Mouse (Mus musculus): ENCODE measurements around the gene Mycl.

Mycl gene

DNA sequence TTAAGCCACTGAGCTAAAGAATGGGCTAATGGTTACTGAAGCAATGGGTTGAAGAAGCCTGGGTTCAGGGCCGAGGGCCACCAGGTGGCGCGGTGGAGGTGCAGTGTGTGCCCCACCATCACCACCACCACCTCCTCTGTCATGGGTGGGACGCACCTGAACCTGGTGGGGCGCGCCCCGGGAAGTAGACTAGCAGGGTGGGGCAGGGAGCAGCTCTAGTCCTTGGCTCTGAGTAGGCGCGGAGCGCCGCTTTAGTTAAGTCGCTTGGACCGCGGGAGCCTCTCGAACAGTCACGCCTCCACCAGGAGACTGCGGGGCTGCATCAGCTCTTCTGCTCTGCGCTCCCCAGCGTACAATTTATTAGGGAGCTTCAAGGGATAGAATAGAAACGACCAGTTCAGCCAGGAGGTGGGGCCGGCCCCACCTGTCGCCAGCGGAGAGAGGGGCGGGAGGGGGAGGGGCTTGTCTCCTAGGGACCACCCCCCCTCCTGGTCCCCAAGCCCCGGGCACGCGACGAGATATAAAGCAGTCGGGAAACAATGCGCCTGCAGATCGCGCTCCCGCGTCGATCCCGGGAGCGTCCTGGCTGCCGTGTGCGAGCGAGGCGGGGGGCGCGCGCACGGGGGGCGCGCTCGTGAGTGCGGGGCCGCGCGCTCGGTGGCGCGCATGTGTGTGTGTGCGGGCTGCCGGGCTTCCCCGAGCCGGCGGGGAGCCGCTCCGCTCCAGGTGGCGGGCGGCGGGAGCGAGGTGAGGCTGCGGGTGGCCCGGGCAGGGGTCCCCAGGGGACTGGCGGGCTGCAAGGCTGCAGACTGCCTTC, at the start of gene Mycl:
Mycl (plus strand) TSS at position 249 of the 817 bp plus-strand sequence.
- in situ Hi-C loops (cut with MseI, MboI): loop anchor here in 1 of 2 experiments (5.0 kb wide), 1 partner anchor 87 kb away; no protein-coding TSS in a partner anchor

DNA sequence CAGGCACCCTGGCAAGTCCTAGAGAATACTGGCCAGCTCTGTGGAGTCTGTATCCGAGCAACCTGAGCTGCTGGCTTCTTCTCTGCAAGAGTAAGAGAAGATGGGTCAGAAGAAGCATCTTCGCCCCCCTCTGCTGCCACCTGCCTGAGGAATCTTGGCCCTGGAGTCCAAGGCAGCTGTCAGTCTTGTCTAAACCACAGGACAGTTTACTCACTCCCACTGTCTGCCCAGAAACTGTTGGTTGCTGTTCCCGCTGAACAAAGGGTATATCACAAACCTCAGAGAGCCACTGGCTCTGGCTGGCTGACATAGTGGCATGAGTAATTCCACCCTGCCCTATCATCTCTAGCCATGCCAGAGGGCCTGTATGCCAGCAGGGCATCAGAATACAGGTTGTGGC, 48.2 kb upstream of the Mycl start:
- in situ Hi-C loops (cut with MseI, MboI): no loop called here

- in situ Hi-C loops (cut with MseI, MboI): no loop called here
Measured at GRCm38 (mm10) chr4:122949096-122949495, 46.4 kb upstream of the Mycl start.

DNA sequence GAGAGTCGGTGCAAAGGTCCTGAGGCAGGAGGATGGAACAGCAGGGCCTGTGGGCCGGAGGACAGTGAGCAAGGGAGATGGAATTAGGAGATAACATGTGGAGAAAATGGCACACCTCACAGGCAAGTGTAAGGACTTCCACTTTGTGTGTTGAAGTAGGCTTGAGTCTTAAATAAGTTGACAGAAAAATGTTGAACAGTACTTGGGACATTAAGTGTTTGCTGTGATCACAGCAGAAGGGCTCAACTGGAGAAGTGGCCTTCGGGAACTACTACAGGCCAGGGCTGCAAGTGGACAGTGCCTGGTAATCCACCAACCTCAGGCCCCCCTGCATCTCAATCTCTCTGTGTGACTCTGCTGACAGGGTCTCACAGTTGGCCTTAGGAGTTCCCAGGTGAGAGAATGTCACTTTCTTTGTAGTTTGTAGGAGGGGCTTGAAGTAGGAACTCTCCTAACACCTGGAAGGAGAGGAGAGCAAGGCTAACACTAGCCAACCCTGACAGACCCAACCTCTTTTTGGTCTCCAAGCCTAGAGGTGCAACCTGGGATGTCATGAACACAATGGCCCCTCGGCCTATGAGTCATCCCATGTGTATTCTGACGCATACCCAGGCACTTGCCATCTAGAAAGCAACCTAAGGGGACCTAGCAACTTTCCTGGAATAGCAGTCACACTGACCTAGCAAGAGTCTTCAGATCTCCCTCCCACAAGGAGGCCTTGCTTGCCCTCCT, 40.6 kb upstream of the Mycl start:
- in situ Hi-C loops (cut with MseI, MboI): no loop called here

DNA sequence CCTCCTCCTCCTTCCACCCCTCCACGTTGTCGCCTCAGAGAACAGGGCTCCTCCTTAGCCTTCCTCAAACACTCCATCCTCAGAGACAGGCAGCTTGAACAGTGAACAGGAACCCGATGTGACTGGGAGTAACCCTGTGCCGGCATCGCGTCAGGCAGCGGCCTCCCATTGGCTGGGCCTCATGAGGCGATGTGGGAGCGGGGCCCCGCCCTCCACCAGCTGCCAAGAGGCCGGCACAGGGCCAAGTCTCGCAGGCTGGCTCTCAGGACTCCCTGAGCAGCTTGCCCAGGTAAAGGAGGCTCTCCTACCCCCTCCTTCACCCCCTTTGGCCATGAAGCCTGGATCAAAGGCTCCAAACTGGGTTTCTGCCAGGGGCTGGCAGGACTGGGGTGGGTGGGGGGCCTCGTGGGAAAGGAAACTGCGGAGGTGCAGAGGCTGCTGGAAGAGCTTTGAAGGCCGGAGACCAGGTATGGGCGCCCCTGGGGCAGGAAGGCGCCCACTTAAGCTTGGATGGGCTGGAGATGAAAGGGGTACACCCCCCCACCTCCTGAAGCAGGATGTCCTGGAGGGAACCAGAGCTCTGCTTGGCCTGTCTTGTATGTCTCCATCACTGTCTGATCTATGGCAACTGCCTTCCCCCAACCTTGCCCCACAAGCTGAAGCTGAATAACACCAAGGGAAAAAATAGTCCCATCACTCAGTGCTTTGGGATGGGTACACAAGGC, 39.9 kb upstream of the Mycl start:
- in situ Hi-C loops (cut with MseI, MboI): no loop called here

DNA sequence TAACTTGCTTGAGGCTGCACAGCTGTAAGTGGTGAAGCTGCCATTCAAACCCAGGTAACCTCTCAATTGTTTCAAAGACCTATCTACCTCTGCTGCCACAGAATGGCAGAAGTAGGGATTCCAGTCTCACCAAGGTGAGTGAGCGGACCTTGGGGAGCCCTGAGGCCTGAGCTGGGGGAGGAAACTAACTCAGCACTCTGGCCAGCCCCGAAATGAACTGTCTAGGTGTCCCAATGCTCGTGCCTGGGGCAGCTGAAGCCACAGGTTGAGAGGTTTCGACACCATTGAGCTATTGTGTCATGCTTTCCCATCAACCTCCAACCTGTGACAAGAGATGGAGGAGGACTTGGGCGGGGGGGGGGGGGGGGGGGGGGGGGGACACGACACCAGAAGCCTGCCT, 39.2 kb upstream of the Mycl start:
- in situ Hi-C loops (cut with MseI, MboI): no loop called here

GRCm38 (mm10) chr4:122958491-122959031, 36.9 kb upstream of the Mycl start:
- in situ Hi-C loops (cut with MseI, MboI): no loop called here

- in situ Hi-C loops (cut with MseI, MboI): no loop called here
Measured at GRCm38 (mm10) chr4:122959816-122960215, 35.6 kb upstream of the Mycl start.

- in situ Hi-C loops (cut with MseI, MboI): no loop called here
Measured at GRCm38 (mm10) chr4:122960321-122961099, 34.9 kb upstream of the Mycl start.

- in situ Hi-C loops (cut with MseI, MboI): no loop called here
Measured at GRCm38 (mm10) chr4:122961100-122961567, 34.3 kb upstream of the Mycl start, which contains the start of gene Mfsd2a. Gene Mfsd2a (minus strand): TSS chr4:122961188.

GRCm38 (mm10) chr4:122961589-122961988, 33.9 kb upstream of the Mycl start:
- in situ Hi-C loops (cut with MseI, MboI): no loop called here

DNA sequence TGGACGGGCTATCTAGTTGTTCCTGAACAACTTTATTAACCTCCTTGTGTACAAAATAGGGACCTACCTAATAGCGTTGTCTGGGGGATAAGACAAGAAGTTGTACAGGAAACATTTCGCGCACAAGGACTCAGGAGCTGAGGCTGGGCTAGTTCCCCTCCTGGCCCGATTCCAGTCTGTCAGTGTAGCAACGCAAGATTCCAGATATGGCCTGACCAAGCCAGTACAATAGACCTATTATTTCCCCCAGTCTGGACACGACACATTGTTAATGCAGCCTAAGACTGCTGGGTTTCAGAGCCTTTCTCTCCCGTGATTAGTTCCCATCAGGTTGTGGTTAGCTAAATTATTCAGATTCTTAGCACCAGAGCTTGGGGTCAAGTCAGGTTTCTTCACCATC, 32.7 kb upstream of the Mycl start:
- in situ Hi-C loops (cut with MseI, MboI): no loop called here

- in situ Hi-C loops (cut with MseI, MboI): no loop called here
Measured at GRCm38 (mm10) chr4:122968106-122968505, 27.3 kb upstream of the Mycl start.

DNA sequence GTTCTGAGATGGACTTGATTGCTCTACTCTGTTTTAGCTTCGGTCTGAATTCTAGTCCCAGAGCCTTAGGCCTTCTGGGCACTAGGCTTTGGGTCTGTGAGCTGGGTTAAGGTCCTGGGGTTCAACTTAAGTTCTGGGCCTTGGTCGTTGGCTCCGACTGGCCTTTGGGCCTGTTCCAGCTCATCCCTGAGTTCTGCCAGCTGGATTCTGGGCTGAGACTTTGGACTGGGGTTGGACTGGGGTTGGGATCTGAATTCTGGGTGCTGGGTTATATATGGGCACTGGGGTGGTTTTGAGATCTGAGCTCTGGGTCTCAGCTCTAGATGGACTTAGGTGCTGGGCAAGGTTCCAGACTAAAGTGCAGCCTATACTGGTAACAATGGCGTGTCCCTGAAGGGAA, 24.3 kb upstream of the Mycl start:
- in situ Hi-C loops (cut with MseI, MboI): no loop called here

DNA sequence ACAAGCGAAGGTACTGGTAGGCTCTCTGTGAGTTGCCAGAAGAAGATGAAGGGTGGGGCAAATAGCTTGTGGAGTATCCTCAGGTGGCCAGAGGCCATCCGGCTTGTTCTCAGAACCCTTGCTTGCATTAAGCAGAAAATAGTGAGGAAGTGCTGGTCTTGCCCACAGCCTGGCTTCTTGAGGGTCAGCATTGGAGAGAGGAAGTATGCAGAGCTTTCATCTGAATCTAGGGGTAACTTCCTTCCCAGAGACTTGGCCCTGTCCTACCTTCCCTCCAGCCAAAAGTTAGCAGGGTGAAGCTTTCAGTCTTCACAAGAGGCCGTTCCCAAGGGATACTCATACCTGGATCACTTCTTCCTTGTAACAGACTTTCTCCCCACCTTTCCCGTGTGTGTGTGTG, 23.8 kb upstream of the Mycl start:
- in situ Hi-C loops (cut with MseI, MboI): no loop called here

- in situ Hi-C loops (cut with MseI, MboI): no loop called here
Measured at GRCm38 (mm10) chr4:122972056-122972455, 23.4 kb upstream of the Mycl start.

DNA sequence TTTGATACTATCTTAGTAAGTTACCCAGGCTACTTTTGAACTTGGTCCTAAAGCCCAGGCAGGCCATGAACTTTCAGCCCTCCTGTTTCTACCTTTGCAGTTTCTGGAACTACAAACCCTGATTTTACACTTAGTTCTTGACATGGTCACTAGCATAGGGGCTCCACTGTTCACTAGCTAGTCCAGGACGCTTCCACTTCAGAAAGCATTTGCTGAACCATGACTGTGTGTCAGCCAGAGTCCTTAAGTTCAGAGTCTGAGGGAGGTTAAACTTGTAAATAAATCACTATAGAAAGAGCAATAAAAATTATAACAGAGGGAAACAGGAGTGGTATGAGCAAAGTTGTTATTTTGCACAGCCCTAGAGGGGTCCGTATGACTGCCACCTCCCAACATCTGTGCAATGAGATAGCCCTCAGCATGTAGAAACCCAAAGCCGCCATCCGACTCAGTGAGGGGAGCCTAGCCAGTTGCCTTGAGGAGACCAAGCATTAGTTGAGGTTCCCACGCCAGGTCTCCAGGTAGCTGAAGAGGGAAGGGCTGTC, 20.4 kb upstream of the Mycl start:
- in situ Hi-C loops (cut with MseI, MboI): no loop called here

GRCm38 (mm10) chr4:122976885-122977284, 18.6 kb upstream of the Mycl start:
- in situ Hi-C loops (cut with MseI, MboI): no loop called here

- in situ Hi-C loops (cut with MseI, MboI): no loop called here
Measured at GRCm38 (mm10) chr4:122978850-122979249, 16.6 kb upstream of the Mycl start.

DNA sequence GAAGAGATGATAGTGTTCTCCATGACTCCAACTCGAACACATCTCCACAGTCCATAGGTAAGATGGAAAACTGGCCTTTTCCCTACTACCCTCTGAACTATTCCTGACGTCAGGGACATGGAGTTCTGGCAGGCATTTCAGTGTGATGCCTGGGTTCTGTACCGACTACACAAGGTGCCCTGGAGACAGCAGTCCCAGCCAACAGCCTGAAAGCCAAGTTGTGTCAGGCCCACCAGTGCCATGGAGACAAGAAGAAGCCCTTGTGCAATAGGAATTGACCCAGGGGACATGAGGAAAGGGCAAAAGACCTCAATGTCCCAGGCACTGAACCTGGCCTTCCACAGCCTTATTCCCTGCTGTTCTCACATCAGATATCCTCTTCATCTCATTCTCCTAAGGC, 15.6 kb upstream of the Mycl start:
- in situ Hi-C loops (cut with MseI, MboI): no loop called here

DNA sequence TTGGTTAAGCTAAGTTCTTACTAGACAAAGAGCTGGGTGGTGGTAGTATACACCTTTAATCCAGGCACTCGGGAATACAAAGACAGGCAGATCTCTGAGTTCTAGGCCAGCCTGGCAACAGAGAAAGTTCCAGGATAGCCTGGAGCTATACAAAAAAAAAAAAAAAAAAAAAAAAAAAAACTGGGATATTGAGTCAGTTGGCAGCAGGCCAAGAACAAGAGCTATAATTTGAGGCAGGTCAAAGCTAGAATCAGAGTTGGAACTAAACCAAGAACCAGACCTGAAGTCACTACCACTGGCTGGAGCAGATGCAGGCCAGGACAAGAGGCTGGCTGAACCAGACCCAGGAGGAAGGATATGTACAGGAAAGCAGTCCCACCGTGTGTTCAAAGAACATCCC, 14.8 kb upstream of the Mycl start:
- in situ Hi-C loops (cut with MseI, MboI): no loop called here
